Mouse (Mus musculus): ENCODE data around the gene Caln1.

The Caln1 gene

GRCm38 (mm10) chr5:130394386-130394785, 25.1 kb downstream of the Caln1 start:
- no peak for DNase-seq (ENCODE audit: low spot score)

- DNase-seq (ENCODE audit: low spot score): no peak
Measured at GRCm38 (mm10) chr5:130395142-130395541, 25.9 kb downstream of the Caln1 start.

GRCm38 (mm10) chr5:130400136-130400917, 31.1 kb downstream of the Caln1 start:
- DNase-seq (ENCODE audit: low spot score): no peak

GRCm38 (mm10) chr5:130405201-130405600, 35.9 kb downstream of the Caln1 start:
- DNase-seq (ENCODE audit: low spot score): no peak

GRCm38 (mm10) chr5:130409706-130410105, 40.5 kb downstream of the Caln1 start:
- DNase-seq (ENCODE audit: low spot score): no peak

DNA sequence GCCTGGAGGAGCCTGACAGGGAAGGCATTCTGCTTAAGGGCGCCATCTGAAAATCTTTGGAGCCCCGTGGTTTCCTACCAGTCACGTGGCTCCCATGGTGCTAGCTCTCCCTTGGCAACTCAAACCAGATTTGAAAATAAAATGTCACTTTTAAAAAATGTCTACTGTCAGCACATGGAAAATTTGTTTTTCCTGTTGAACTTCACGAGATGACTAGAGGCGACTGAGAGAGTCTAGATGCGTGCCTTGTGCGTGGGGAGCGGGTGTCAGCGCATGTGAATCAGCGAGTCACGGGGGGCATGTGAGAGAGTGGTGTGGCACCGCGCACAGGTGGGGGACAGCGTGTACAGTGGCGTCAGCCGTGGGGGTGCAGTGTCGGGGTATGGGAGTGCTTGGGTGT, 42.3 kb downstream of the Caln1 start:
- no peak for DNase-seq (ENCODE audit: low spot score)

- no peak for DNase-seq (ENCODE audit: low spot score)
Measured at GRCm38 (mm10) chr5:130447438-130447837, 78.2 kb downstream of the Caln1 start.

- no peak for DNase-seq (ENCODE audit: low spot score)
Measured at GRCm38 (mm10) chr5:130448491-130448890, 79.2 kb downstream of the Caln1 start.

GRCm38 (mm10) chr5:130448931-130449856, 79.9 kb downstream of the Caln1 start:
- DNase-seq (ENCODE audit: low spot score): no peak

GRCm38 (mm10) chr5:130450031-130450541, 80.8 kb downstream of the Caln1 start:
- no peak for DNase-seq (ENCODE audit: low spot score)

- DNase-seq (ENCODE audit: low spot score): no peak
Measured at GRCm38 (mm10) chr5:130458076-130458475, 88.8 kb downstream of the Caln1 start.

DNA sequence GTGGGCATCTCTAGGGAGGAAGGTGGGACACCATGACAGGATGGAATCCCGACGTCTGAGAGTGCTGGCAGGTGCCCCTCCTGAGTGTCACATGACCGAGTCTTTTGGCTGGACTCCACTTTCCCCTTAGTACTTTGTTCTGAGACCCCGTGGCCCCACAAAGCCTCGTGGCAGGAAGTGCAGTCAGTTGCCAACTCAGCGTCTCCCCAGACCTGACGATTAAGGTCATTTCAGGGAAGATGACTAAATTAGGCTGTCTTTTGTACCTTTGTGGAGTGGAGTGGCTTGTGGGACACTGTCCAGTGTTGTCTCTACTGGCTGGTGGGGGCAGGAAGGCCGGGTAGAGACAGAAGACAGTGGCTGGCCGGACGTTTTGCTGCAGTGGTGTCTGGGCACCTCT, 103.0 kb downstream of the Caln1 start:
- DNase-seq (ENCODE audit: low spot score): no peak

GRCm38 (mm10) chr5:130474876-130475275, 105.6 kb downstream of the Caln1 start:
- DNase-seq (ENCODE audit: low spot score): no peak

GRCm38 (mm10) chr5:130476741-130477140, 107.5 kb downstream of the Caln1 start:
- no peak for DNase-seq (ENCODE audit: low spot score)

DNA sequence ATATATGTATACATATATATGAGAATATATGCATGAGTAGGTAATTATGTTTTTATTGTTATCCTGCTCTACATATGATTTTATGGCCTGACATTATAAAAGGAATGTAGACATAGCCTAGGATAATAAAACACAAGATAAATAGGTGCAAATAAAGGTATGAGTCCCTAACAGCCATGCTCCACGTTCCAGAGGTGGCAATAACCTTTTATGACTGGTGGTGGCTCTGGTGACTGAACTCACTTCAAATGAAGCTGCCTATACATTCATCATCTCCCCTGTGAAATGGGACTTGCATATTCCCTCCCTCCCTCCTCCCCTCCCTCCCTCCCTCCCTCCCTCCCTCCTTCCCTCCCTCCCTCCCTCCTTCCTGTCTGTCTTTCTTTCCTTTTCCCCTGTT, 111.0 kb downstream of the Caln1 start:
- no peak for DNase-seq (ENCODE audit: low spot score)

GRCm38 (mm10) chr5:130491471-130491870, 122.2 kb downstream of the Caln1 start:
- no peak for DNase-seq (ENCODE audit: low spot score)

- DNase-seq (ENCODE audit: low spot score): no peak
Measured at GRCm38 (mm10) chr5:130492305-130492704, 123.0 kb downstream of the Caln1 start.

DNA sequence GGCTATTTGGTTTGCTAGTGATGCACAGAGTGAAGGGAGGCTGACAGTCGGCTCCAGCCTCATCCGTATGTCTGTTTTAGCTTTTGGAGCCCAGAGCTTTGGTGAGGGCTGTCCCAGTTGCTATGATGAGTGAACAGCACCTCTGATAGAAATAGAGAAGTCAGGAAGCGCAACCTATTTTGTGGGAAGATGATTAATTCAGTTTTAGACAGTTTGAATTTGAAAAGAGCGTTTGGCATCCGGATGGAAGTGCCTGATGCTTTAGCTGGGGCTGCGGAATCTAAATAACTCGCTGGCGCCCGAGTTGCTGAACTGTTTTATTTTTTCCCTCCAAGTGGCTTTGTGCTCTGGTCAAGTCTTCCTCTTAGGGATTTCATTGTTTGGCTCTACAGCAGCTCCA, 133.3 kb downstream of the Caln1 start:
- DNase-seq (ENCODE audit: low spot score): no peak

DNA sequence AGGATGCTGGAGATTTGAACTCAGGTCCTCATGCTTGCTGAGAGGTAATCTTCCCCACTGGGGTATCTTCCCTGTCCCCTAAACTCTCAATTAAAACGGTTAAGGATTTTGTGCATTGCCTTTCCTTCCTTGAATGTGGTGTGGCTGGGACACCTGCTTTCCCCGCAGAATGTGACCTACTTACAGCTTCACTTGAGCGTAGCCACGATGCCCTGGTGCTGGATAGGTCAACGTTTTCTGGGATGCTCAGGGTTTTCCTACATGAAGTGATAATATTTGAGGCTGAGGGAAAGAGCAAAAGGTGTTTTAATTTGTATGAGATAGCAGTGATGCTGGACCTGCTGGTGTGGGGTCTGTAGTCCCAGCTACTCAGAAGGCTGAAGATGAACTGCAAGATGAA, 135.6 kb downstream of the Caln1 start:
- no peak for DNase-seq (ENCODE audit: low spot score)

GRCm38 (mm10) chr5:130510516-130510915, 141.3 kb downstream of the Caln1 start:
- DNase-seq (ENCODE audit: low spot score): no peak

- DNase-seq (ENCODE audit: low spot score): no peak
Measured at GRCm38 (mm10) chr5:130515395-130515794, 146.1 kb downstream of the Caln1 start.

- DNase-seq (ENCODE audit: low spot score): peak; percentile 47
Measured at GRCm38 (mm10) chr5:130520527-130520926, 151.3 kb downstream of the Caln1 start.

DNA sequence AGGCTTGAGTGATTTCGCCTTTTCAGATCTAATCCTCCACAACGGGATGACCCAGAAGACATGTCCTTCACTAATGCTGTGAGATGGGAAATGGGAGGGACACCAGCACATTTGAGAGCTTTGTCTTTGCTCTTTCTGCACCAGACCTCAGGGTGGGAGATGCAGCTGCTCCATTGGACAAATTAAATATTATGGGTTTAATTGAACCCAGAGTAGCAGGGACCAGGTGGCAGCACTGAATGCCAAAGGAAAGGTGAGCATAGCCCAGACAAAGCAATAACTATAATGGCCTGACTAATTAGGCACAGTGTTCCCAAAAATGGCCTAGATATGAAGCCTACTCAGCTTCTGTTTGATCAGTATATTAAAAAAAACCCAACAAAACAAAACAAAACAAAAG, 158.2 kb downstream of the Caln1 start:
- no peak for DNase-seq (ENCODE audit: low spot score)
